Mouse (Mus musculus): ENCODE results near the gene Tacr2.

Tacr2 gene

GRCm38 (mm10) chr10:62239270-62239669 lies 13.0 kb upstream of the Tacr2 start:
- CTCF ChIA-PET: no interaction called here

DNA sequence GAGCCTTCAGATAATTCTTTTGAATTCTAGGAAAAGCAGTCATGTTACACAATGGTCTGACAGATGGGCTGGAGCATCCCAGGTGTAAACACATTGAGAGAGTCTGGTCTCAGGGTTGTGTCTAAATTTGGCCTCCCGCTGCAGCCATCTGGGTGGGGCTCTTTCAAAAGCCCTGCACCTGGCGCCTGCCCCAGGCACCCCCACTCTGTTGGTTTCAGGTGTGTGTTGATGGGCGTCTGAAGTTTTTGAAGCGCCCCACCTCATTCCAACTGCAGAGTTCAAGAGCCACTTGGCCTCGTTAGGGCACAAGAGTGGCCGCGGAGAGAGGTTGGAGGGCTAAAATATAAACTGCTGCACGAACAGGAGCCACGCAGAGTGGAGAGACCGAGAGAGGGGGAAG lies 9.9 kb upstream of the Tacr2 start:
- CTCF ChIA-PET: no interaction called here

DNA sequence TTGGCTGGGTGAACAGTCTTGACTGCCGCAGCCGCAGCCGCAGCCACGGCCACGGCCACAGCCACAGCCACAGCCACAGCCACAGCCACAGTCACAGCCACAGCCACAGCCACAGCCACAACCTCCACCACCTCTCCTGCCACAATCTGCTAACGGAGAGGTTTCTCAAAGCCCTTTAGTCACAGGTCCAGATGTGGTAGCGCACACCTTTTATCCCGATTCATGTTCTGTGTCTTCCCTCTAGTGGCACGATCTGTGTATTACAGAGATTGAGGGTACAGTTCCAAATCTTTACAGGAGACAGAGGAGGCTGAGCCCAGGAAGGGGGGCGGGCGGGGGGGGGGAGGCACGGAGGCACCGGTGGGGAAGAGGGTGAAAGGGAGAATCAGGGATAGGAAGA lies 9.3 kb upstream of the Tacr2 start:
- CTCF ChIA-PET: no interaction called here

GRCm38 (mm10) chr10:62244067-62244466 lies 8.2 kb upstream of the Tacr2 start:
- CTCF ChIA-PET: no interaction called here

GRCm38 (mm10) chr10:62247156-62247555 lies 5.1 kb upstream of the Tacr2 start:
- CTCF ChIA-PET: no interaction called here

- CTCF ChIA-PET: no interaction called here
These were observed 4.4 kb upstream of the Tacr2 start for GRCm38 (mm10) chr10:62247815-62248214.

DNA sequence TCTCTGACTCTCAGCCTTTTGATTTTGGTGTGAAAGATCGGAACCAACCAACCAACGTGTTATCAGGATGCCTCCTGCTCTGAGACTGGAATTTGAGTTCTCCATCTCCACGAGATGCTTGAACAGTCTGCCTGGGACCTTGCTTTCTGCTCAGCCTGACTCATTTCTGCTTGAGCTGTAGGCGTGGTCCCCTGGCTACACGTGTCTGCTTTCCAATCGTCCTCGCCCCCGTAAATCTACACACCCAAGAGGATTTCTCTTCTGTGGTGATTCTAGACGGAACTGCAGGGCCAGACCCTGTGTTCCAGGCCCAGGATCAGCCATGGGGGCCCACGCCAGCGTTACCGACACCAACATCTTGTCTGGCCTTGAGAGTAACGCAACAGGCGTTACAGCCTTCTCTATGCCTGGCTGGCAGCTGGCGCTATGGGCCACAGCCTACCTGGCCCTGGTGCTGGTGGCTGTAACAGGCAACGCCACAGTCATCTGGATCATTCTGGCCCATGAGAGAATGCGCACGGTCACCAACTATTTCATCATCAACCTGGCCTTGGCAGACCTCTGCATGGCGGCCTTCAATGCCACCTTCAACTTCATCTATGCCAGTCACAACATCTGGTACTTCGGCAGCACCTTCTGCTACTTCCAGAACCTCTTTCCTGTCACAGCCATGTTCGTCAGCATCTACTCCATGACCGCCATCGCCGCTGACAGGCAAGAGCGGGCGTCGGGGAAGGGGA lies 428 bp downstream of the Tacr2 start:
- CTCF ChIA-PET: no interaction called here

- CTCF ChIA-PET: no interaction called here
These were observed 6.1 kb downstream of the Tacr2 start for GRCm38 (mm10) chr10:62258298-62258697.

DNA sequence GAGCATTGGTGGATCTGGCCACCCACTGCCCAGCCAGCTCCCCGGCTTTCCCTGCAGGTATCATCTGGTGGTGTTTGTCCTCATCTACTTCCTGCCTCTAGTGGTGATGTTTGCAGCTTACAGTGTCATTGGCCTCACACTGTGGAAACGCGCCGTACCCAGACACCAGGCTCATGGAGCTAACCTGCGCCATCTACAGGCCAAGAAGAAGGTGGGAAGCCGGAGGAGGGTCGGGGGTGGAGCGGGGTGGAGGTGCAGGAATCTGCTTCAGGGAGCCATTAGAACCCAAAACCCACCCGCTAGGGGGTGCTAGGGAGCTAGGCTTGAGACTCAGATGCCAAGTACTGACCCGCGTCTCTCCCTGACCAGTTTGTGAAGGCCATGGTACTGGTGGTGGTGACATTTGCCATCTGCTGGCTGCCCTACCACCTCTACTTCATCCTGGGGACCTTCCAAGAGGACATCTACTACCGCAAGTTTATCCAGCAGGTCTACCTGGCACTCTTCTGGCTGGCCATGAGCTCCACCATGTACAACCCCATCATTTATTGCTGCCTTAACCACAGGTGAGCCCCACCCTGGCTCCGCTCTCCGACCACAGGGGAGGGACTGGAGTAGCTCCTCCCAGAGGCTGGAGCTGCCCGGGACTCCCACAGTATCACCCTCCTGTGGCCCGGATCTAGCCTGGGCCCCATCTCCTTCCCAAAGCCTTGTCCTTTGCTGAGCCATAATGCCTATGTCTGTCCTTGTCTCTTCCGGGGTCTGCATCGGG lies 9.1 kb downstream of the Tacr2 start:
- CTCF ChIA-PET: interaction anchor here (0.6 kb wide), 1 partner anchor 378 kb away, joined by 3 read pairs; no protein-coding TSS in a partner anchor

GRCm38 (mm10) chr10:62264299-62264698 lies 12.1 kb downstream of the Tacr2 start:
- CTCF ChIA-PET: no interaction called here

- CTCF ChIA-PET: no interaction called here
These were observed 17.0 kb downstream of the Tacr2 start for GRCm38 (mm10) chr10:62269278-62269677.

- CTCF ChIA-PET: no interaction called here
These were observed 23.0 kb downstream of the Tacr2 start for GRCm38 (mm10) chr10:62275235-62275634.

DNA sequence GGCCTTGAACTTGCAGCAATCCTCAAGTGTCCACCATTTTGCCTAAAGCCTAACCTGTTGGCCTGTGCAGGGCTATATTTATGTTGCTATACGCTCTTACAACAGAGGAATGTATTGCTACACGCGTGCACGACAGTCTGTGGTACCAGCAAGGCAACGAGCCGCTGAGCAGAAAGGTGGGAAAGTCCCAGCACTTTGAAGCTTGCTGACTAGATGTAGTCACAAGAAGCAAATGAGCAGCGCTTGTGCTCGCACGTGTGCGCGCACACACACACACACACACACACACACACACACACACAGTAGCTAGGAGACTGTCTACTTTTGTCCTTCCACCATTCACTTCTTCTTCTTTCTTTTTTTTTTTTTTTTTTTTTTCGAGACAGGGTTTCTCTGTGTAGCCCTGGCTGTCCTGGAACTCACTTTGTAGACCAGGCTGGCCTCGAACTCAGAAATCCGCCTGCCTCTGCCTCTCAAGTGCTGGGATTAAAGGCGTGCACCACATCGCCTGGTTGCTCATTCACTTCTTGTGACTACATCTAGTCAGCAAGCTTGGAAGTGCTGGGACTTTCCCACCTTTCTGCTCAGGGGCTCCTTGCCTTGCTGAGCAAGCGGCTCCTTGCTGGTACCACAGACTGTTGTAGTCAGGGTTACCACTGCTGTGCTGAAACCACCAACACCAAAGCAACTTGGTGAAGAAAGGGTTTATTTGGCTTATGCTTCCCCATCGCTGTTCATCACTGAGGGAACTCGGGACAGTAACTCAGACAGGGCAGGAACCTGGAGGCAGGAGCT lies 25.5 kb downstream of the Tacr2 start:
- CTCF ChIA-PET: interaction anchor here (0.6 kb wide), 2 partner anchors 52 to 511 kb away, joined by 3 read pairs; no protein-coding TSS in a partner anchor

DNA sequence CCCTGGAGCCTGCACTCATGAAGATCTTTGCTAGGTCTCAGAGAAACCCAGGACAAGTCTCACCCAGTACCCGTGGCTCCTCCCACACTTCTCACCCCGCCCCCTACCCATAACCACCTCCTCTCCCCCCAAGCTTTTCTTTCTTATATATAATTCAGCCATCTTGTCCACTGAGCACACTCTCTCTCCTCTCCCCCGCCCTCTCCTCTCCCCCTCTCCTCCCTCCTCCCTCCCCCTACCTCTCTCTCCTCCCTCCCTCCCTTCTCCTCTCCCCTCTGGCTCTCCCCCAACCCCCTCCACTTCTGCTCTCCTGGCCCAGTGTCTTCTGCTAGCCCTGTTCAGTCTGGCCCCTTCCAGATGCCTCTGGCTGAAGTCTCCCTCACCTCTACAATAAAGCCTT lies 26.8 kb downstream of the Tacr2 start:
- CTCF ChIA-PET: no interaction called here

- CTCF ChIA-PET: no interaction called here
These were observed 27.4 kb downstream of the Tacr2 start for GRCm38 (mm10) chr10:62279671-62280070.

- CTCF ChIA-PET: no interaction called here
These were observed 30.5 kb downstream of the Tacr2 start for GRCm38 (mm10) chr10:62282782-62283181.

- CTCF ChIA-PET: no interaction called here
These were observed 31.1 kb downstream of the Tacr2 start for GRCm38 (mm10) chr10:62283206-62283792.

GRCm38 (mm10) chr10:62287460-62288124 lies 35.4 kb downstream of the Tacr2 start:
- CTCF ChIA-PET: no interaction called here

GRCm38 (mm10) chr10:62294112-62294511 lies 41.9 kb downstream of the Tacr2 start:
- CTCF ChIA-PET: no interaction called here

DNA sequence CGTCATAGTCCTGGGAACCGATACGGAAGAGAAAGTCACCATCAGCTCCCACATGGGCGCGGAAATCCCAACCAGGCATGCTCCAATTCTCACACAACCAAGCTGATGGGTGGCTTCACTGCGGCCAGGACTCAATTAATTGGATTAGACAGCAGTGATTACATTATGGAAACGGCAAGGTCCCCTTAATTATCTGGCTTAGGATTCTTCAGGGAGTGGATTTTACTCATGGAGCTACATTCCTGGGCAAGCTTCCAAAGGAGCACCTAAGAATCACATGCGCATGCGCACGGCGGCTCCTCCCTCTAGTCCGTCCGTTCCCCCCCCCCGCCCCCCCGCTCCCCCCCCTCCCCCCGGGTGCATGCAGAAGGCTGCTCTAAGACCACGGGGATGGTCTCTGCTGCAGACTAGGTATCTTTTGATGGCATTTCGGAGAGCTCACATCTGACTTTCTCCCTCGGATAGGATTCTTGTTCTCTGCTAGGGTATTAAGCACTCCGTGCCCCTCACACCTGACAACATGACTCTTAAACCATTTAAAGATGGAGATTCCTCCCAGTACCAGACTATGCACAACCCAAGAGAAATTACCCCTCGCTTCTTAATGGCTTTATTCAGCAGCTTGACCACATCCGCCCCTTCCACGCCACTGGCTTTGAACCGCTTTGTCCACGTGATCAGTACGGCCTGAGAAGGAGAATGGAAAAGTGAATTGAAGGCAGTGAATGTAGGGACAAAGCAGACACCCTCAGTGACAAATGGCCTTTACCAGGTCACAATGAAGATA lies 44.0 kb downstream of the Tacr2 start:
- CTCF ChIA-PET: interaction anchor here (0.5 kb wide), 1 partner anchor 11 kb away, joined by 3 read pairs; no protein-coding TSS in a partner anchor
